Mouse (Mus musculus) kidney, postnatal 25 days (tissue): Measurements from ENCODE around the gene Bcar3.
"Not testable (repeated sequence)": the region's sequence is repeated elsewhere in the genome, so short reads cannot be mapped to it uniquely, and the experiment has no call there.

Experiments used
- DNase-seq, 2 experiments: peaks; one replicate each; pipeline ENCODE4 v3.0.0; 2021; ENCODE audit warnings: mixed read lengths in 2 of 2

The Bcar3 gene

GRCm38 (mm10) chr3:122293954-122294850 is at the start of gene Bcar3:
TSS of gene Bcar3 (plus strand) at chr3:122294136.
- DNase-seq, result peak; percentile 96 to 97

GRCm38 (mm10) chr3:122244759-122245158 is 49.2 kb upstream of the Bcar3 start:
- DNase-seq, result no peak

- DNase-seq, result peak; percentile 92 to 97
Observed at GRCm38 (mm10) chr3:122245215-122245877, 48.6 kb upstream of the Bcar3 start, which contains the start of gene Gclm. TSS of gene Gclm (plus strand) at chr3:122245557.

- DNase-seq, result peak; percentile 58 to 81
Observed at GRCm38 (mm10) chr3:122245878-122246332, 48.0 kb upstream of the Bcar3 start.

GRCm38 (mm10) chr3:122246406-122246805 is 47.5 kb upstream of the Bcar3 start:
- no peak for DNase-seq

GRCm38 (mm10) chr3:122246986-122247767 is 46.8 kb upstream of the Bcar3 start:
- peak; percentile 51 to 64 for DNase-seq

- no peak for DNase-seq
Observed at GRCm38 (mm10) chr3:122247768-122248100, 46.2 kb upstream of the Bcar3 start.

- DNase-seq, result peak in 1 of 2 experiments; percentile 18
Observed at GRCm38 (mm10) chr3:122252466-122253253, 41.3 kb upstream of the Bcar3 start.

- DNase-seq, result not testable (repeated sequence)
Observed at GRCm38 (mm10) chr3:122254050-122254449, 39.9 kb upstream of the Bcar3 start.

GRCm38 (mm10) chr3:122269986-122270385 is 23.9 kb upstream of the Bcar3 start:
- DNase-seq, result no peak

GRCm38 (mm10) chr3:122272565-122272964 is 21.4 kb upstream of the Bcar3 start:
- not testable (repeated sequence) for DNase-seq

- DNase-seq, result no peak
Observed at GRCm38 (mm10) chr3:122273407-122274240, 20.3 kb upstream of the Bcar3 start.

GRCm38 (mm10) chr3:122274241-122275024 is 19.5 kb upstream of the Bcar3 start, which contains the start of gene Dnttip2:
TSS of gene Dnttip2 (plus strand) at chr3:122274388.
- DNase-seq, result peak; percentile 93 to 97

GRCm38 (mm10) chr3:122275111-122275510 is 18.8 kb upstream of the Bcar3 start:
- DNase-seq, result no peak

GRCm38 (mm10) chr3:122287195-122287594 is 6.7 kb upstream of the Bcar3 start:
- DNase-seq, result no peak

- no peak for DNase-seq
Observed at GRCm38 (mm10) chr3:122288613-122289195, 5.2 kb upstream of the Bcar3 start.

- not testable (repeated sequence) for DNase-seq
Observed at GRCm38 (mm10) chr3:122289344-122289743, 4.6 kb upstream of the Bcar3 start.

GRCm38 (mm10) chr3:122290696-122291095 is 3.2 kb upstream of the Bcar3 start:
- DNase-seq, result no peak

- DNase-seq, result no peak
Observed at GRCm38 (mm10) chr3:122291828-122292227, 2.1 kb upstream of the Bcar3 start.
